Mouse (Mus musculus): ENCODE data around the gene Eif5. TPM values are rescaled to one million over a fixed set of nuclear protein-coding genes. Genes with fewer than 3 reads are reported as not detected.
A peak's percentile ranks its signal among the peaks of the same experiment; 100 is the strongest.
"Not testable (repeated sequence)": the region's sequence is repeated elsewhere in the genome, so short reads cannot be mapped to it uniquely, and the experiment has no call there.

The Eif5 gene
- total RNA-seq, 1 experiment from 2014 or later, result 347 TPM

GRCm38 (mm10) chr12:111520994-111521393 is 16.8 kb upstream of the Eif5 start:
- no peak for ATAC-seq (replicated peaks; ENCODE audit: low read depth, poor library complexity, severe bottlenecking)

- no peak for ATAC-seq (replicated peaks; ENCODE audit: low read depth, poor library complexity, severe bottlenecking)
Measured at GRCm38 (mm10) chr12:111524469-111524868, 13.3 kb upstream of the Eif5 start.

GRCm38 (mm10) chr12:111524883-111525282 is 12.9 kb upstream of the Eif5 start:
- peak; percentile 88 for ATAC-seq (replicated peaks; ENCODE audit: low read depth, poor library complexity, severe bottlenecking)

GRCm38 (mm10) chr12:111527643-111528281 is 10.1 kb upstream of the Eif5 start:
- no peak for ATAC-seq (replicated peaks; ENCODE audit: low read depth, poor library complexity, severe bottlenecking)

- no peak for ATAC-seq (replicated peaks; ENCODE audit: low read depth, poor library complexity, severe bottlenecking)
Measured at GRCm38 (mm10) chr12:111529192-111529591, 8.6 kb upstream of the Eif5 start.

GRCm38 (mm10) chr12:111533096-111533794 is 4.6 kb upstream of the Eif5 start:
- ATAC-seq (replicated peaks; ENCODE audit: low read depth, poor library complexity, severe bottlenecking), result no peak

GRCm38 (mm10) chr12:111535281-111535680 is 2.5 kb upstream of the Eif5 start:
- no peak for ATAC-seq (replicated peaks; ENCODE audit: low read depth, poor library complexity, severe bottlenecking)

GRCm38 (mm10) chr12:111535762-111536161 is 2.1 kb upstream of the Eif5 start:
- no peak for ATAC-seq (replicated peaks; ENCODE audit: low read depth, poor library complexity, severe bottlenecking)

- no peak for ATAC-seq (replicated peaks; ENCODE audit: low read depth, poor library complexity, severe bottlenecking)
Measured at GRCm38 (mm10) chr12:111536746-111537145, 1.1 kb upstream of the Eif5 start.

- ATAC-seq (replicated peaks; ENCODE audit: low read depth, poor library complexity, severe bottlenecking), result peak; percentile 6; the same call in 1 of the 2 replicates
Measured at GRCm38 (mm10) chr12:111537341-111537740, 475 bp upstream of the Eif5 start.

GRCm38 (mm10) chr12:111538292-111539040 is 650 bp downstream of the Eif5 start:
- ATAC-seq (replicated peaks; ENCODE audit: low read depth, poor library complexity, severe bottlenecking), result no peak; the same call in 1 of the 2 replicates

- no peak for ATAC-seq (replicated peaks; ENCODE audit: low read depth, poor library complexity, severe bottlenecking)
Measured at GRCm38 (mm10) chr12:111539041-111539345, 1.2 kb downstream of the Eif5 start.

GRCm38 (mm10) chr12:111547070-111547469 is 9.3 kb downstream of the Eif5 start:
- no peak for ATAC-seq (replicated peaks; ENCODE audit: low read depth, poor library complexity, severe bottlenecking)

- no peak for ATAC-seq (replicated peaks; ENCODE audit: low read depth, poor library complexity, severe bottlenecking)
Measured at GRCm38 (mm10) chr12:111548555-111549289, 10.9 kb downstream of the Eif5 start.

GRCm38 (mm10) chr12:111550679-111551078 is 12.9 kb downstream of the Eif5 start:
- 0 out of 2 replicates have a peak, but pooled peaks have one; percentile 17 for ATAC-seq (replicated peaks; ENCODE audit: low read depth, poor library complexity, severe bottlenecking)

GRCm38 (mm10) chr12:111552342-111552741 is 14.5 kb downstream of the Eif5 start:
- ATAC-seq (replicated peaks; ENCODE audit: low read depth, poor library complexity, severe bottlenecking), result no peak

GRCm38 (mm10) chr12:111555357-111555756 is 17.5 kb downstream of the Eif5 start:
- ATAC-seq (replicated peaks; ENCODE audit: low read depth, poor library complexity, severe bottlenecking), result no peak

GRCm38 (mm10) chr12:111555893-111556292 is 18.1 kb downstream of the Eif5 start:
- not testable (repeated sequence) for ATAC-seq (replicated peaks; ENCODE audit: low read depth, poor library complexity, severe bottlenecking)

- ATAC-seq (replicated peaks; ENCODE audit: low read depth, poor library complexity, severe bottlenecking), result peak; percentile 70
Measured at GRCm38 (mm10) chr12:111557538-111557937, 19.7 kb downstream of the Eif5 start.

- ATAC-seq (replicated peaks; ENCODE audit: low read depth, poor library complexity, severe bottlenecking), result no peak
Measured at GRCm38 (mm10) chr12:111558655-111559054, 20.8 kb downstream of the Eif5 start.
